Mouse (Mus musculus) testis, postnatal 10 days (tissue): ENCODE results near the gene Pcnt.
A peak's percentile ranks its signal among the peaks of the same experiment; 100 is the strongest.

Experiments used
- DNase-seq: peaks from one replicate; pipeline ENCODE4 v3.0.0; 2021; ENCODE audit warnings: low spot score

Pcnt gene

GRCm38 (mm10) chr10:76442178-76443088 lies at the start of gene Pcnt:
Pcnt (minus strand) TSS chr10:76442786.
- DNase-seq, result peak; percentile 96

DNA sequence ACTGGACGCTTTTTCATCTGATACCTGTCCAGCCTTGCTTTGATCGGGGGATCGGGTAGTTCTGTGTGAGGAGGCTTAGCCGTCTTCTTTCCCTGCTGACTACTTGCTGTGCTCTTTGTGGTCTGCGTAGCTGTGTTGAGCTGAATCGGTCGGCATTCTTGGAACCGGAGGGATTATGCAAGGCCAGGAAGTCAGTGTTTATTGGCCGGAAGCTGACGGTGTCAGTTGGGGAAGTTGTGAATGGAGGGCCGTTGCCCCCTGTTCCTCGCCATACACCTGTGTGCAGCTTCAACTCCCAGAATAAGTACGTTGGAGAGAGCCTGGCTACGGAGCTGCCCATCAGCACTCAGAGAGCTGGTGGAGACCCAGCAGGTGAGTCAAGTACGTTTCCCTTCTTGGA lies 46.6 kb upstream of the Pcnt start:
- no peak for DNase-seq

DNA sequence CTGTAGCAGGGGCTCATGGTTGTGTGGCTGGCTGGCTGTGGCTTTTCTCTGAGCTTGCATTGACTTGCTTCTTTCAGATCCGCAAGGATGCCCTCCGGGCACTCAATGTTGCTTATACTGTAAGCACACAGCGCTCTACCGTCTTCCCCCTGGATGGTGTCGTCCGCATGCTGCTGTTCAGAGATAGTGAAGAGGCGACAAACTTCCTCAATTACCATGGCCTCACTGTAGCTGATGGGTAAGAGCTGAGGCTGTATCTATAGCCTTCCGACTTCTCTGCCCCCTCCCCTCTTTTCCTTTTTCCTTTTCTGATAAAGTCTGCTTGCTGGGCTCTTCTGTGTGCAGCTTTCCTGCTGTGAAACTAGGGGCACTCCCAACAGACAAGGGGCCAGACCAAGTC lies 45.7 kb upstream of the Pcnt start:
- DNase-seq, result no peak

- DNase-seq, result no peak
Measured at GRCm38 (mm10) chr10:76486302-76486701, 43.7 kb upstream of the Pcnt start.

DNA sequence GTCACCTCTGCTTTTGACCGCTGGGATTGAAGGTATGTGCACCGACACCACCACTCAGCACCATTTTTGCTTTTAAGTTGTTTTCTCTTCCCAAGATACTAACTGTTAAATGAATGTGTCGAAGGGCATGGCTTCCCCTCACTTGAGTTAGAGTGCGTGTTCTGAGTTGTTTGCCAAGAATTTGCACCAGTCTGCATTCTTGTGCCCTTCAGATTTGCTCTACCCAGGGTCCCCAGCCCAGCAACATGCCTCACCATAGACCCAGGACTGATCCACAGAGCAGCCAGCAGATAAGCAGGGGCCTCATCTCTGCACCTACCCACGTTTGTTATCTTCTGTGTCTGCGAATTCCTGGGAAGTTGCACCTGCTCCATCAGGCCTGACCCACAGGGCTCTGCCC lies 38.9 kb upstream of the Pcnt start:
- no peak for DNase-seq

GRCm38 (mm10) chr10:76480851-76481250 lies 38.3 kb upstream of the Pcnt start:
- DNase-seq, result no peak

- no peak for DNase-seq
Measured at GRCm38 (mm10) chr10:76473759-76474158, 31.2 kb upstream of the Pcnt start.

DNA sequence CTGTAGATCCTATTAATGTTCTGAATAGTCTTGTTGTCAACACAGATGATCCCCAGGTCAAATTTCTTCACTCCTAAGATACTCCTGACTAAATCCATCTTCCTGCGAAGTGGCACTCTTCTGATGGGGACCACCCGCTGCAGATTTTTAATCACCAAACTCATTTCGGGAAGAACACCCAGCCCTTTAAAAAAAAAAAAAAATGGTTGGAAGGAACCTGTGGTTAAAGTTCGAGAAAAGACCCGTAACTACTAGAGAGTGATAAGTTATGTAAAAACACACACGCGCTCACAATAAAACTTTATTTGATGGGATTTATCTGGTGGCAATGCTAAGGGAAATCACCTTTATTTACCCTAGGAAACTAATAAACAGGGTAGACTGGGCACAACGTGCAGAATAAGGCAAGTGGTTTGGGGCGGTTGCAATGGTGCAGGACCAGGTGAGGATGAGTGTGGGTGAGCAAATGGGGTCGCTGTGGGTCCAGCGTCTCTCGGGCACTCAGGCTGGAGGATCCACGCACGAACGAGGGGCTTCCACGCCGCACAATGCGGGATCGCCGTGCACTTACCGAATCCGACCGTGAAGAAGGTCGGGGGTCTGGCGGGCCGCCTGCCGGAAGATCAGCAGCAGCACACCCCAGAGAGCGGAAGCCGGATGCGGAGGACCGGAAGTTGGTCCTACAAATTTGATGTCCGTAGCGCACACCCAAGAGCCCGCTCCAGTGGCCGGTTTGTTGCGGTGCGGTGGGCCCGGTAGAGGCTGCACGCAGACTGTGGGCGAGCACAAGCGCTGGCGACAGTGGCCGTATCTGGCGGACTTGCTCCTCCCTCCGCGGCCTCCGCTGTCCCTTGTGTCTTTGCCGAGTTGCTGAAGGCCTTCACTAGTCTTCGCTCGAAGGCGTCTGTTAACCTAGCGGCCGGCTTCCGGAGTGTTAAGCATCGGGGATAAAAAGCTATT lies 25.9 kb upstream of the Pcnt start, which contains the start of the genes Mcm3ap and Ybey:
Mcm3ap (plus strand) TSS at position 725 of the 960 bp plus-strand sequence.
Ybey (minus strand) TSS at position 912 of the 960 bp plus-strand sequence.
- DNase-seq, result peak; percentile 90

- DNase-seq, result no peak
Measured at GRCm38 (mm10) chr10:76462721-76463120, 20.1 kb upstream of the Pcnt start.

DNA sequence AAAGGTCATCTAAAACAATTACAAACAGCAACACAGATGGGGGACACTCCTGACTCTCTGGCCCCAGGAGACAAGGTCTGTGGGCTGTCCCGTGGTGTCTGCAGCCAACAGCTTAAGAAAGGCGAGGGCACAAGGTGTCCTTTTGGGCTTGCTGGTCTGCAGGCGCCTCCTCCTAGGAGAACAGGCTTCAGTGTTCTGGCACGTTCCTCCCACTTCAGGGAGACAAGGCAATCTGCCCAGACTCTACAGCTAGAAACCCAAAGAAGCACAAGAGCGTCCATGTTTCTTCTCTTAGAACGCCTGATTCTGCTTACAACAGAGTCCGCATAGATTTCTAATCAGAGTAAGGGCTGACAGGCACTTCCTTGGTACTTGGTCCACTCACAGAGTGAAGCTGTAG lies 19.7 kb upstream of the Pcnt start:
- no peak for DNase-seq

DNA sequence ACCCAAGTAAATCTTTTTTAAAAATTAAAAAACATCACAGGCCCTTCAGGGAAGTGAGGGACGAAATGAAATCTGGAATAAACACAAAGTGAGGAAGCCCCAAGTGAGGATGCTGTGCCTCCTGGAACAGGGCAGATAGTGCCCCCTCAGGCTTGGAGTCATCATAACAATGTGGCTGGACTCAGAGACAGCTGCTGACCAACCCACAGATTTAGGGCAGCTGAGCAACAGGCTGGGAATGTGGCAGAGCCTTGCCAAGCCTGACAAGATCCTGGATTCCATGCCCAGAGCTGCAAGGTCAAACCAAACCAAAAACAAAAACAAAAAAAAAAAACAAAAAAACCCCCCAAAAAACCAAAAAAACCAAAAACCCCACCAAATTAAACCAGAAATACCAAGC lies 18.7 kb upstream of the Pcnt start:
- DNase-seq, result no peak

- peak; percentile 69 for DNase-seq
Measured at GRCm38 (mm10) chr10:76455289-76455688, 12.7 kb upstream of the Pcnt start.

DNA sequence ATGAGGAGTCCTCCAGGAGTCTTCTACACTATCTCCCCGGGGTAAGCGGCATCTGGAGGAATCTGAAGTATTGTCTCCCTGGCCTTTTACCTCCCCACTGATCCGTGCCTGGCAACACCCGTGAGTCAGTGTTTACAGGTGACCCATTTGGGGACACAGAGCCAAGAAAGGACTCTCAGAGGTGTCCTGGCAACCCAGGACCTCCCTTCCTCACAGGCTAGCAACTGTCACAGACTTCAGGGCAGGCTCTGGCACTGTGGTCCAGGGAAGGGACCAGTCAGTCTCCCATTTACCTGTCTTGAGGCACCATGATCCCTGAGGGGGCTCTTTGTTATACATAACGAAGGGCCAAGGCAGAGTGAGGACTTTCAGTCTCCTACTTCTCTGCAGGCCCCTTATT lies 6.3 kb upstream of the Pcnt start, which contains the start of gene 2610028H24Rik:
2610028H24Rik (plus strand) TSS at position 231 of the 400 bp plus-strand sequence.
- DNase-seq, result no peak

GRCm38 (mm10) chr10:76447406-76448229 lies 5.0 kb upstream of the Pcnt start:
- DNase-seq, result no peak

GRCm38 (mm10) chr10:76445996-76446681 lies 3.6 kb upstream of the Pcnt start:
- DNase-seq, result no peak

GRCm38 (mm10) chr10:76440281-76440680 lies 2.3 kb downstream of the Pcnt start, which contains the start of gene AC141477.1:
AC141477.1 (minus strand) TSS chr10:76440444.
- peak; percentile 62 for DNase-seq

- DNase-seq, result no peak
Measured at GRCm38 (mm10) chr10:76439107-76439890, 3.3 kb downstream of the Pcnt start.

GRCm38 (mm10) chr10:76433925-76434324 lies 8.7 kb downstream of the Pcnt start:
- no peak for DNase-seq

GRCm38 (mm10) chr10:76425674-76426073 lies 16.9 kb downstream of the Pcnt start:
- no peak for DNase-seq

- DNase-seq, result no peak
Measured at GRCm38 (mm10) chr10:76416811-76417210, 25.8 kb downstream of the Pcnt start.
